Mouse (Mus musculus): ENCODE measurements around the gene Olfml3. TPM values are rescaled to one million over a fixed set of nuclear protein-coding genes. Genes with fewer than 3 reads are reported as not detected.

The Olfml3 gene
- polyA plus RNA-seq, 1 experiment: 15.3 TPM

DNA sequence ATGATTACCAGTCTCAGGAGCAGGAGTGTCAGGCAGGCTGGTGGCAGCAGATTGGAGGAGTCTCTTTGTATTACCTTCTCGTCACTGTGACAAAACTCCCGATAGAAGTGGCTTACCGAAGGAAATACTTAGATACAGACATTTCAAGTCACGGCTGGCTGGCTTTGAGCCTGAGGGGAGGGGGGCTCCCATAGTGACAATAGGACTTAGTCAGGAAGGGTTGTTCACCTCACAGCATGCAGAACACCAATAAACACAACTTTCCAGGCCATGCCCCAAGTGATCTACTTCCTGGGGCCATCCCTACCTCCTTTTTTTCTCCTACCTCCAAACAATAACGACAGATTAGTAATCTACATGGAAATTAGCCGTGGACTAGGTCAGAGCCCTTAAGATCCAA, 59.0 kb downstream of the Olfml3 start:
- H3K4me3 ChIP-seq: no peak overlapping the region
- TF ChIP-seq MYOD1 (IDR thresholded peaks at IDR 0.05; ENCODE audit: control insufficient read depth in 1 of 3, insufficient read length in 2 of 3, low read depth in 2 of 3) (no peak), POLR2AphosphoS2 (IDR thresholded peaks at IDR 0.05; ENCODE audit: insufficient read length, low read depth) (no peak), TCF12 (IDR thresholded peaks at IDR 0.05; ENCODE audit: insufficient read depth, poor library complexity, severe bottlenecking) (no peak), MAX (IDR thresholded peaks at IDR 0.05; ENCODE audit: low read depth) (no peak), CEBPB (IDR thresholded peaks at IDR 0.05; ENCODE audit: insufficient read depth, poor library complexity, severe bottlenecking) (no peak), POLR2A (IDR thresholded peaks at IDR 0.05; ENCODE audit: insufficient read length, low read depth) (no peak), TCF3 (IDR thresholded peaks at IDR 0.05; ENCODE audit: insufficient read length, low read depth) (no peak), MYOG (IDR thresholded peaks at IDR 0.05; ENCODE audit: control insufficient read depth in 1 of 3, insufficient read depth in 1 of 3, insufficient read length in 2 of 3, low read depth in 2 of 3) (no peak), E2F4 (IDR thresholded peaks at IDR 0.05; ENCODE audit: insufficient read depth) (no peak), USF1 (IDR thresholded peaks at IDR 0.05; ENCODE audit: low read depth) (no peak), REST (IDR thresholded peaks at IDR 0.05; ENCODE audit: insufficient read depth, insufficient read length) (no peak), SRF (IDR thresholded peaks at IDR 0.05; ENCODE audit: control insufficient read depth, insufficient read length, low read depth) (no peak)
- no peaks in the 10 kb centered on the region for H3K36me3 ChIP-seq (ENCODE audit: control insufficient read depth, insufficient read depth)
- H3K79me2 ChIP-seq (ENCODE audit: control insufficient read depth, insufficient read depth): no peaks in the 10 kb centered on the region
- H3ac ChIP-seq (ENCODE audit: control insufficient read depth, insufficient read length): no peak overlapping the region
- H3K4me2 ChIP-seq (ENCODE audit: low read depth): no peak overlapping the region
- H3K27me3 ChIP-seq (ENCODE audit: control insufficient read depth, insufficient read depth, insufficient read length): no peaks in the 10 kb centered on the region

DNA sequence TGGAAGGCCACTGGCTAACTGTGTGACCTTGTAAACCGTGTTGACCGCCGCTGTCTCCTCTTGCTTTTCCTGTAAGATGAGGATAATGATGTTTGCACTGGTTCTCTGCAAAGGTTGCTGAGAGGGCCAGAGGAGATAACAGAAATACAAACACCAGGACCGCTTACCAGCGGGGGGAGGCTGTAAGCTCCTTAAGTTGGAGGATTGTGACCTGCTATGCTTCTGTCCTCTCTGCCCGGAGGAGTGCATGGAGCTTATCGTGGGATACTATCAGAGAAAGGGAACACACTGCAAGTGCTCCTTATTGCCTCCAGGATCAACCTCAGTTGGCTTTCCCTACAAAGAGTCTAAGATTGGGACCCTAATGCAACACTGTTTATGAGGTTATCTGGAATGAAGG, 65.1 kb downstream of the Olfml3 start:
- no peak overlapping the region for H3K4me2 ChIP-seq (ENCODE audit: low read depth)
- H3K79me2 ChIP-seq (ENCODE audit: control insufficient read depth, insufficient read depth): no peaks in the 10 kb centered on the region
- no peak for TF ChIP-seq USF1 (IDR thresholded peaks at IDR 0.05; ENCODE audit: low read depth)
- TF ChIP-seq MYOG (IDR thresholded peaks at IDR 0.05; ENCODE audit: control insufficient read depth in 1 of 3, insufficient read depth in 1 of 3, insufficient read length in 2 of 3, low read depth in 2 of 3): no peak
- TF ChIP-seq REST (IDR thresholded peaks at IDR 0.05; ENCODE audit: insufficient read depth, insufficient read length): no peak
- no peak for TF ChIP-seq E2F4 (IDR thresholded peaks at IDR 0.05; ENCODE audit: insufficient read depth)
- no peak for TF ChIP-seq SRF (IDR thresholded peaks at IDR 0.05; ENCODE audit: control insufficient read depth, insufficient read length, low read depth)
- TF ChIP-seq MAX (IDR thresholded peaks at IDR 0.05; ENCODE audit: low read depth): no peak
- TF ChIP-seq POLR2A (IDR thresholded peaks at IDR 0.05; ENCODE audit: insufficient read length, low read depth): no peak
- no peak for TF ChIP-seq TCF12 (IDR thresholded peaks at IDR 0.05; ENCODE audit: insufficient read depth, poor library complexity, severe bottlenecking)
- TF ChIP-seq CEBPB (IDR thresholded peaks at IDR 0.05; ENCODE audit: insufficient read depth, poor library complexity, severe bottlenecking): no peak
- TF ChIP-seq POLR2AphosphoS2 (IDR thresholded peaks at IDR 0.05; ENCODE audit: insufficient read length, low read depth): no peak
- no peak for TF ChIP-seq MYOD1 (IDR thresholded peaks at IDR 0.05; ENCODE audit: control insufficient read depth in 1 of 3, insufficient read length in 2 of 3, low read depth in 2 of 3)
- TF ChIP-seq TCF3 (IDR thresholded peaks at IDR 0.05; ENCODE audit: insufficient read length, low read depth): no peak
- H3K36me3 ChIP-seq (ENCODE audit: control insufficient read depth, insufficient read depth): no peaks in the 10 kb centered on the region
- no peak overlapping the region for H3K4me3 ChIP-seq
- no peaks in the 10 kb centered on the region for H3K27me3 ChIP-seq (ENCODE audit: control insufficient read depth, insufficient read depth, insufficient read length)
- H3ac ChIP-seq (ENCODE audit: control insufficient read depth, insufficient read length): no peak overlapping the region

Other genes starting within 250 kb of the Olfml3 start
- gene Syt6, start 162.8 kb downstream of the Olfml3 start, polyA plus RNA-seq (2012; fragmentation: generic; extraction: Trizol): 0.07 TPM
- gene Atg4a-ps, start 91.9 kb downstream of the Olfml3 start, polyA plus RNA-seq (2012; fragmentation: generic; extraction: Trizol): 0.22 TPM
- gene Gm10964, start 1.4 kb upstream of the Olfml3 start, polyA plus RNA-seq (2012; fragmentation: generic; extraction: Trizol): not detected
- 16.7 TPM for gene Hipk1, start 53.6 kb upstream of the Olfml3 start, polyA plus RNA-seq (2012; fragmentation: generic; extraction: Trizol)
- gene Dclre1b, start 71.4 kb upstream of the Olfml3 start, polyA plus RNA-seq (2012; fragmentation: generic; extraction: Trizol): 3.9 TPM
- gene Ap4b1, start 71.5 kb upstream of the Olfml3 start, polyA plus RNA-seq (2012; fragmentation: generic; extraction: Trizol): 14.5 TPM
- gene Gm43064, start 71.6 kb upstream of the Olfml3 start, polyA plus RNA-seq (2012; fragmentation: generic; extraction: Trizol): 0.06 TPM
- 0.25 TPM for gene Bcl2l15, start 94.6 kb upstream of the Olfml3 start, polyA plus RNA-seq (2012; fragmentation: generic; extraction: Trizol)
- 5.3 TPM for gene Ptpn22, start 121.8 kb upstream of the Olfml3 start, polyA plus RNA-seq (2012; fragmentation: generic; extraction: Trizol)
- 3.0 TPM for gene Rsbn1, start 176.1 kb upstream of the Olfml3 start, polyA plus RNA-seq (2012; fragmentation: generic; extraction: Trizol)
- 5.5 TPM for gene Phtf1, start 230.1 kb upstream of the Olfml3 start, polyA plus RNA-seq (2012; fragmentation: generic; extraction: Trizol)